Mouse (Mus musculus): ENCODE data around the gene Matn1. TPM values are rescaled to one million over a fixed set of nuclear protein-coding genes. Genes with fewer than 3 reads are reported as not detected.
A peak's percentile ranks its signal among the peaks of the same experiment; 100 is the strongest.

The Matn1 gene
- polyA plus RNA-seq (2012; rRNA removed) = 0.23 and 0.29 TPM in 2 replicates

DNA sequence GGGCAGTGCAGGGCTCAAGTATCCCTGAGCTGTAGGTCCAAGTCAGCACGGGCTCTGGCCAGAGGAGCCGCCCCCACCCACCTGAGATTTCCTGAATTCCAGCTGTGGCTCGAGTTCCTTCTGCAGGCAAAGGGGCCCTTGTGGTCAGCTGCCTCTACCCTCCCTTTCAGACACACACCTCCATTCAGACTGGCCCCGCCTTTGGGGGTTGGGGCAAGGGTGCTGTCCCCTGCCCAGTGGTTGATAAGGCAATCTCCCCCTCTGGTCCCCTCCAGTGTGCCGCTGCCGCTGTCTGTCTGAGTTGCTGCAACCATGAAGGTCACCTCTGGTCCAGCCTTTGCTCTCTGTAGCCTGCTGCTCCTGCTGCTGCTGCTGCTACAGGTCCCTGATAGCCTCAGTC lies at the start of gene Matn1:
Gene Matn1, plus strand, starts transcription at position 274 of the 400 bp plus-strand sequence.
- no peak for DNase-seq (ENCODE audit: low read depth in 1 of 2, low spot score in 2 of 2)
- Histone ChIP-seq H3K27me3 (ENCODE audit: control insufficient read depth, insufficient read depth, low read length) (no peaks in the 10 kb centered on the region), H3K4me1 (ENCODE audit: control insufficient read depth, insufficient read depth, insufficient read length) (peaks cover 4% of the 10 kb centered on the region; the same call in 1 of the 2 replicates), H3K36me3 (ENCODE audit: control insufficient read depth, insufficient read depth, low read length) (no peaks in the 10 kb centered on the region), H3K4me3 (ENCODE audit: extremely low read depth, insufficient read depth, insufficient read length) (no peak within 1 kb of the TSS), H3K27ac (ENCODE audit: insufficient read depth, low read length) (no peak within 1 kb of the TSS)
- TF ChIP-seq POLR2A (IDR thresholded peaks at IDR 0.05; ENCODE audit: low read depth, low read length) (no peak), CTCF (IDR thresholded peaks at IDR 0.05; ENCODE audit: extremely low read depth, insufficient read depth, insufficient read length, insufficient replicate concordance) (no peak)
- WGBS = 51% methylated on average over 6 of the region's 6 CpGs

GRCm38 (mm10) chr4:130895701-130896100 lies 48.5 kb upstream of the Matn1 start:
- DNase-seq (ENCODE audit: low read depth in 1 of 2, low spot score in 2 of 2) = no peak
- Histone ChIP-seq H3K4me1 (ENCODE audit: control insufficient read depth, insufficient read depth, insufficient read length) (peaks cover 18% of the 10 kb centered on the region; the same call in 1 of the 2 replicates), H3K36me3 (ENCODE audit: control insufficient read depth, insufficient read depth, low read length) (no peaks in the 10 kb centered on the region), H3K4me3 (ENCODE audit: extremely low read depth, insufficient read depth, insufficient read length) (no peak overlapping the region), H3K27me3 (ENCODE audit: control insufficient read depth, insufficient read depth, low read length) (no peaks in the 10 kb centered on the region), H3K27ac (ENCODE audit: insufficient read depth, low read length) (no peak overlapping the region)
- 84% methylated on average over 6 of the region's 6 CpGs for WGBS
- no peak for TF ChIP-seq CTCF (IDR thresholded peaks at IDR 0.05; ENCODE audit: extremely low read depth, insufficient read depth, insufficient read length, insufficient replicate concordance)
- TF ChIP-seq POLR2A (IDR thresholded peaks at IDR 0.05; ENCODE audit: low read depth, low read length) = no peak

DNA sequence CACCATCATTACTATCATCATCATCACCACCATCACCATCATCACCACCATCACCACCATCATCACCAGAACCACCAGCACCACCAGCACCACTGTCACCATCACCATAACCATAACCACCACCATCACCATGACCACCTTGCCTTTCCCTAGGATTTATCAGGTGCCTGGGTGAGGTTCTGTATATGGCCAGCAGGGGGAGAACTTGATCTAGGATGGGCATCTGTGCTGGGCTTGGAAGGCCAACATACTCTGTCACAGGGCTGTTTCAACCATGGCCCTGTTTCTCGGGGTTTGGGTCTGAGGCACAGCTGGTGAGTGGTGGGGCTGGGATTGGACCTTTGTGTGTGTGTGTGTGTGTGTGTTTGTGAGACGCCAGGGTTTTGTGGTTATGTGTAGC lies 47.8 kb upstream of the Matn1 start:
- Histone ChIP-seq H3K4me1 (ENCODE audit: control insufficient read depth, insufficient read depth, insufficient read length) (peaks cover 25% of the 10 kb centered on the region), H3K27ac (ENCODE audit: insufficient read depth, low read length) (no peak overlapping the region), H3K27me3 (ENCODE audit: control insufficient read depth, insufficient read depth, low read length) (no peaks in the 10 kb centered on the region), H3K4me3 (ENCODE audit: extremely low read depth, insufficient read depth, insufficient read length) (no peak overlapping the region), H3K36me3 (ENCODE audit: control insufficient read depth, insufficient read depth, low read length) (no peaks in the 10 kb centered on the region)
- WGBS = 38% methylated on average over 2 of the region's 2 CpGs
- TF ChIP-seq POLR2A (IDR thresholded peaks at IDR 0.05; ENCODE audit: low read depth, low read length) = no peak
- TF ChIP-seq CTCF (IDR thresholded peaks at IDR 0.05; ENCODE audit: extremely low read depth, insufficient read depth, insufficient read length, insufficient replicate concordance) = peak; percentile 85; the same call in 1 of the 2 replicates
- peak in 1 of 2 experiments; percentile 72 for DNase-seq (ENCODE audit: low read depth in 1 of 2, low spot score in 2 of 2)

GRCm38 (mm10) chr4:130899383-130899781 lies 44.8 kb upstream of the Matn1 start:
- DNase-seq (ENCODE audit: low read depth in 1 of 2, low spot score in 2 of 2) = no peak
- Histone ChIP-seq H3K4me1 (ENCODE audit: control insufficient read depth, insufficient read depth, insufficient read length) (peaks cover 47% of the 10 kb centered on the region), H3K27ac (ENCODE audit: insufficient read depth, low read length) (peak overlapping the region; percentile 87), H3K27me3 (ENCODE audit: control insufficient read depth, insufficient read depth, low read length) (no peaks in the 10 kb centered on the region), H3K4me3 (ENCODE audit: extremely low read depth, insufficient read depth, insufficient read length) (no peak overlapping the region), H3K36me3 (ENCODE audit: control insufficient read depth, insufficient read depth, low read length) (no peaks in the 10 kb centered on the region)
- 25% methylated on average over 2 of the region's 3 CpGs for WGBS
- TF ChIP-seq POLR2A (IDR thresholded peaks at IDR 0.05; ENCODE audit: low read depth, low read length) (no peak), CTCF (IDR thresholded peaks at IDR 0.05; ENCODE audit: extremely low read depth, insufficient read depth, insufficient read length, insufficient replicate concordance) (no peak)

- Histone ChIP-seq H3K4me1 (ENCODE audit: control insufficient read depth, insufficient read depth, insufficient read length) (peaks cover 52% of the 10 kb centered on the region), H3K36me3 (ENCODE audit: control insufficient read depth, insufficient read depth, low read length) (no peaks in the 10 kb centered on the region), H3K27me3 (ENCODE audit: control insufficient read depth, insufficient read depth, low read length) (no peaks in the 10 kb centered on the region), H3K27ac (ENCODE audit: insufficient read depth, low read length) (peak overlapping the region; percentile 87), H3K4me3 (ENCODE audit: extremely low read depth, insufficient read depth, insufficient read length) (no peak overlapping the region)
- peak; percentile 49 to 85 for DNase-seq (ENCODE audit: low read depth in 1 of 2, low spot score in 2 of 2)
- WGBS = 40% methylated on average over 6 of the region's 6 CpGs
- TF ChIP-seq CTCF (IDR thresholded peaks at IDR 0.05; ENCODE audit: extremely low read depth, insufficient read depth, insufficient read length, insufficient replicate concordance) = no peak
- no peak for TF ChIP-seq POLR2A (IDR thresholded peaks at IDR 0.05; ENCODE audit: low read depth, low read length)
These were observed 44.3 kb upstream of the Matn1 start for GRCm38 (mm10) chr4:130899782-130900427.

DNA sequence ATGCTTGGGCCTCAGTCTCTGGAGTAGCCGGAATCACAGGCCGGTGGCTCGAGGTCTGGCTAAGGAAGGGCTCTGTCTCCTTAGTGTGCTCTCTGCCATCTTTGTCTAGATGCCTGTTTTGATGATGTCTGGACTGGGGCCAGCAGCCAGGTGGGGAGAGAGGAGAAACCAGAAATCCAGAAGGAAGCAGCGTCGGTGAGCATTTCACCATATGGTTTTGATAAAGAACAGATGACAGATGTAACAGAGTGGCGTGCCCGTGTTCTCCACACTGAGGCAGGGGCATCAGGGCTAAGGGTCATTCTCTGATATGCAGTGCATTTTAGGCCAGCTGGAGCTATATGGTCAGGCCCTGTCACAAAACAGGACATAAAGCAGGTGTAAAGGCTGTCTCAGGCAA lies 43.4 kb upstream of the Matn1 start:
- peaks cover 59% of the 10 kb centered on the region for H3K4me1 ChIP-seq (ENCODE audit: control insufficient read depth, insufficient read depth, insufficient read length)

DNA sequence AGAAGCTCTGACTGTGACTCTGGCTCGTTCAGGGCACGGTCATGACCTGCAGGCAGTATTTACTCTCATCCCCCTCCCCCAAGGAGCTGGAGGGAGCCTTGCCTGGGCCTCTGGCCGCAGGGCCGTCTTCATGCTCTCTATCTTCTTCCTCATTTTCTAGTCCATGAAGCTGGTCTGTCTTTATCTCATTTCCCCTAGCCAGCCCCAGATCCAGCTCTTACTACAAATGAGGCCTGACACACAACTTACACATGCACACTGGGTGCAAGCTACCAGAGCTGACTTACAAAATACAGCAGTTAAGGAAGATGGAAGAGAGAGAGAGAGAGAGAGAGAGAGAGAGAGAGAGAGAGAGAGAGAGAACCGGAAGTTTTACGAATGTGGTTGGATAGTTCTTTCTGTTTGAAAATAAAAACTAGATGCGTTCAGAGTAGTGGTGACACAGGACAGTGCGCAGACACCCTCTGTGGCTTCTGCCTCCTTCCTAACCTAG lies 41.9 kb upstream of the Matn1 start:
- peak overlapping the region; percentile 79 for H3K27ac ChIP-seq (ENCODE audit: insufficient read depth, low read length)
- no peaks in the 10 kb centered on the region for H3K36me3 ChIP-seq (ENCODE audit: control insufficient read depth, insufficient read depth, low read length)
- no peak for TF ChIP-seq POLR2A (IDR thresholded peaks at IDR 0.05; ENCODE audit: low read depth, low read length)
- no peak overlapping the region for H3K4me3 ChIP-seq (ENCODE audit: extremely low read depth, insufficient read depth, insufficient read length)
- DNase-seq (ENCODE audit: low read depth in 1 of 2, low spot score in 2 of 2) = no peak
- H3K27me3 ChIP-seq (ENCODE audit: control insufficient read depth, insufficient read depth, low read length) = no peaks in the 10 kb centered on the region
- 9% methylated on average over 8 of the region's 8 CpGs for WGBS
- peaks cover 67% of the 10 kb centered on the region for H3K4me1 ChIP-seq (ENCODE audit: control insufficient read depth, insufficient read depth, insufficient read length)

More for the DNA sequence above, 43.4 kb upstream of the Matn1 start:
- Histone ChIP-seq H3K27ac (ENCODE audit: insufficient read depth, low read length) (peak overlapping the region; percentile 31), H3K4me3 (ENCODE audit: extremely low read depth, insufficient read depth, insufficient read length) (no peak overlapping the region), H3K27me3 (ENCODE audit: control insufficient read depth, insufficient read depth, low read length) (no peaks in the 10 kb centered on the region), H3K36me3 (ENCODE audit: control insufficient read depth, insufficient read depth, low read length) (no peaks in the 10 kb centered on the region)
- TF ChIP-seq POLR2A (IDR thresholded peaks at IDR 0.05; ENCODE audit: low read depth, low read length) = no peak
- no peak for TF ChIP-seq CTCF (IDR thresholded peaks at IDR 0.05; ENCODE audit: extremely low read depth, insufficient read depth, insufficient read length, insufficient replicate concordance)
- 80% methylated on average over 7 of the region's 7 CpGs for WGBS
- no peak for DNase-seq (ENCODE audit: low read depth in 1 of 2, low spot score in 2 of 2)
